Comparison of ENCODE assay signal across 8 mouse cellular contexts in genomic region chr5:107688499-107688866, GRCm38 (mm10). TPM values are rescaled to one million over a fixed set of nuclear protein-coding genes. Genes with fewer than 3 reads are reported as not detected.
A peak's percentile ranks its signal among the peaks of the same experiment; 100 is the strongest.
DNase-seq lines count a peak whose midpoint lies in the region; ATAC-seq and TF ChIP-seq lines count a peak whose summit lies in the region.

No protein-coding gene starts in this region.

- intact Hi-C loops in gastrocnemius, adult 2 months (cut with DNase I) = no loop called here
- intact Hi-C loops in gastrocnemius, postnatal 36 days (cut with DNase I) = no loop called here

- H3K27ac ChIP-seq in gastrocnemius, adult 2 months = peak overlapping the region; percentile 24; the same call in 1 of the 2 replicates
- H3K27ac ChIP-seq in limb, embryonic 11.5 days (replicated peaks; ENCODE audit: low read depth, low read length) = no peak overlapping the region
- H3K27ac ChIP-seq in neural tube, embryonic 15.5 days (replicated peaks) = peak overlapping the region; percentile 68

- no peaks in the 10 kb centered on the region for H3K36me3 ChIP-seq in limb, embryonic 11.5 days (ENCODE audit: control insufficient read depth, insufficient read depth, low read length)
- H3K36me3 ChIP-seq in neural tube, embryonic 15.5 days = no peaks in the 10 kb centered on the region

- no peak overlapping the region for H3K9ac ChIP-seq in limb, embryonic 11.5 days (ENCODE audit: low read length)
- peak overlapping the region; percentile 59 for H3K9ac ChIP-seq in neural tube, embryonic 15.5 days (replicated peaks)

- peak overlapping the region; percentile 60 for H3K4me2 ChIP-seq in limb, embryonic 11.5 days (ENCODE audit: low read depth, severe bottlenecking)
- peak overlapping the region; percentile 85 for H3K4me2 ChIP-seq in neural tube, embryonic 15.5 days

- H3K9me3 ChIP-seq in limb, embryonic 11.5 days (ENCODE audit: control insufficient read depth, low read length) = no peaks in the 10 kb centered on the region
- H3K9me3 ChIP-seq in neural tube, embryonic 15.5 days (replicated peaks) = no peaks in the 10 kb centered on the region

- TF ChIP-seq CTCF in gastrocnemius, adult 2 months (IDR thresholded peaks at IDR 0.05) = no peak

- peak overlapping the region; percentile 72 for H3K4me3 ChIP-seq in gastrocnemius, adult 2 months
- H3K4me3 ChIP-seq in limb, embryonic 11.5 days (ENCODE audit: low read depth, low read length) = peak overlapping the region; percentile 36
- peak overlapping the region; percentile 59 for H3K4me3 ChIP-seq in neural tube, embryonic 15.5 days (replicated peaks)

- ATAC-seq in limb, embryonic 11.5 days (ENCODE audit: insufficient number of reproducible peaks, low FRiP score, low TSS enrichment, low read depth) = no peak
- ATAC-seq in neural tube, embryonic 15.5 days (ENCODE audit: low FRiP score) = peak; percentile 62

- DNase-seq in gastrocnemius, adult 2 months = no peak
- no peak for DNase-seq in gastrocnemius, postnatal 36 days
- DNase-seq in thymus, postnatal 4 days = peak; percentile 47
- DNase-seq in thymus, postnatal 10 days (ENCODE audit: low spot score in 2 of 2) = no peak
- no peak for DNase-seq in limb, embryonic 11.5 days (ENCODE audit: low spot score)
- no peak for DNase-seq in embryo, embryonic 11 days
- DNase-seq in retina, embryonic 14.5 days (ENCODE audit: low spot score) = no peak

- H3K27me3 ChIP-seq in limb, embryonic 11.5 days (ENCODE audit: control insufficient read depth, insufficient read depth, low read length) = no peaks in the 10 kb centered on the region
- H3K27me3 ChIP-seq in neural tube, embryonic 15.5 days (replicated peaks) = peaks cover 12% of the 10 kb centered on the region

- 26% methylated on average over 9 of the region's 9 CpGs for WGBS in limb, embryonic 11.5 days
- 20% methylated on average over 9 of the region's 9 CpGs for WGBS in neural tube, embryonic 15.5 days

- H3K4me1 ChIP-seq in limb, embryonic 11.5 days (ENCODE audit: control insufficient read depth, insufficient read depth, low read length) = no peaks in the 10 kb centered on the region
- peaks cover 12% of the 10 kb centered on the region for H3K4me1 ChIP-seq in neural tube, embryonic 15.5 days

RNA-seq across cellular contexts. Expression of gene Gfi1, which starts 37.4 kb away (rescaled TPM):
- not detected for total RNA-seq in gastrocnemius, adult 2 months (2021)
- under 1 TPM in 1 of 2 experiments, not detected in 1; 0.54 TPM for total RNA-seq in gastrocnemius, postnatal 36 days (2021)
- 0.13 TPM in 1 of 2 replicates, not detected in the other for polyA plus RNA-seq in limb, embryonic 11.5 days (2014; fragmentation: Nextera tagmentation; extraction: Ambion mirVana)
- polyA plus RNA-seq in neural tube, embryonic 15.5 days (2015; fragmentation: Nextera tagmentation; extraction: Ambion mirVana) = 2.1 TPM in 1 of 2 replicates, not detected in the other
